Mouse (Mus musculus): ENCODE data around the gene Zmynd10.
"Not testable (repeated sequence)": the region's sequence is repeated elsewhere in the genome, so short reads cannot be mapped to it uniquely, and the experiment has no call there.

Zmynd10 gene

GRCm38 (mm10) chr9:107555031-107555457 lies 7.9 kb downstream of the Zmynd10 start:
- CTCF ChIA-PET = no interaction called here

- CTCF ChIA-PET = interaction anchor here (1.1 kb wide), 1 partner anchor 9 kb away, joined by 4 read pairs; no protein-coding TSS in a partner anchor
These were observed 8.6 kb downstream of the Zmynd10 start for GRCm38 (mm10) chr9:107555701-107556100.

GRCm38 (mm10) chr9:107556346-107556745 lies 9.2 kb downstream of the Zmynd10 start:
- CTCF ChIA-PET = interaction anchor here (0.8 to 1.1 kb wide), 2 partner anchors 9 kb away, joined by 3 to 4 read pairs; no protein-coding TSS in a partner anchor

- CTCF ChIA-PET = interaction anchor here (1.0 to 1.1 kb wide), 2 partner anchors 13 to 20 kb away, joined by 3 read pairs; no protein-coding TSS in a partner anchor
These were observed 16.0 kb downstream of the Zmynd10 start, which contains the start of gene Tusc2 for GRCm38 (mm10) chr9:107563029-107563581. Gene Tusc2, plus strand, starts transcription at chr9:107563255.

- CTCF ChIA-PET = interaction anchor here (0.6 to 1.3 kb wide), 4 partner anchors 9 to 112 kb away, joined by 3 to 4 read pairs (median 4); partner anchors contain the start of gene Naa80
These were observed 18.5 kb downstream of the Zmynd10 start for GRCm38 (mm10) chr9:107565556-107565955.

GRCm38 (mm10) chr9:107566041-107566709 lies 19.1 kb downstream of the Zmynd10 start:
- CTCF ChIA-PET = interaction anchor here (0.8 kb wide), 2 partner anchors 9 to 22 kb away, joined by 3 to 4 read pairs; no protein-coding TSS in a partner anchor

- CTCF ChIA-PET = interaction anchor here (0.8 kb wide), 1 partner anchor 22 kb away, joined by 4 read pairs; no protein-coding TSS in a partner anchor
These were observed 19.8 kb downstream of the Zmynd10 start for GRCm38 (mm10) chr9:107566855-107567254.

- CTCF ChIA-PET = no interaction called here
These were observed 20.7 kb downstream of the Zmynd10 start, which contains the start of gene Hyal2 for GRCm38 (mm10) chr9:107567702-107568319. Gene Hyal2, plus strand, starts transcription at chr9:107567945.

- CTCF ChIA-PET = no interaction called here
These were observed 21.5 kb downstream of the Zmynd10 start for GRCm38 (mm10) chr9:107568331-107569261.

- CTCF ChIA-PET = interaction anchor here (0.8 kb wide), 1 partner anchor 144 kb away, joined by 3 read pairs; no protein-coding TSS in a partner anchor
These were observed 22.2 kb downstream of the Zmynd10 start for GRCm38 (mm10) chr9:107569270-107569669.

- CTCF ChIA-PET = interaction anchor here (0.8 kb wide), 1 partner anchor 144 kb away, joined by 3 read pairs; no protein-coding TSS in a partner anchor
These were observed 22.9 kb downstream of the Zmynd10 start for GRCm38 (mm10) chr9:107570016-107570415.

- CTCF ChIA-PET = no interaction called here
These were observed 23.7 kb downstream of the Zmynd10 start for GRCm38 (mm10) chr9:107570845-107571244.

- CTCF ChIA-PET = no interaction called here
These were observed 24.6 kb downstream of the Zmynd10 start for GRCm38 (mm10) chr9:107571534-107572326.

GRCm38 (mm10) chr9:107572327-107572662 lies 25.2 kb downstream of the Zmynd10 start:
- CTCF ChIA-PET = interaction anchor here (0.7 kb wide), 2 partner anchors 7 to 1095 kb away, joined by 3 to 12 read pairs; no protein-coding TSS in a partner anchor

- CTCF ChIA-PET = not testable (repeated sequence)
These were observed 26.7 kb downstream of the Zmynd10 start for GRCm38 (mm10) chr9:107573774-107574173.

GRCm38 (mm10) chr9:107575579-107576356 lies 28.7 kb downstream of the Zmynd10 start:
- CTCF ChIA-PET = no interaction called here

GRCm38 (mm10) chr9:107576357-107577107 lies 29.4 kb downstream of the Zmynd10 start, which contains the start of gene Hyal1:
Gene Hyal1, plus strand, starts transcription at chr9:107576927.
- CTCF ChIA-PET = no interaction called here

- CTCF ChIA-PET = no interaction called here
These were observed 30.8 kb downstream of the Zmynd10 start for GRCm38 (mm10) chr9:107577871-107578270.

- CTCF ChIA-PET = interaction anchor here (1.7 kb wide), 1 partner anchor 13 kb away, joined by 4 read pairs; no protein-coding TSS in a partner anchor
These were observed 31.5 kb downstream of the Zmynd10 start, which contains the start of gene Naa80 for GRCm38 (mm10) chr9:107578587-107578986. Gene Naa80, plus strand, starts transcription at chr9:107578887.

All from spleen, embryonic (tissue).